Mouse (Mus musculus) hindbrain, embryonic 15.5 days (tissue): ENCODE results near the gene Rfx2. TPM values are rescaled to one million over a fixed set of nuclear protein-coding genes. Genes with fewer than 3 reads are reported as not detected.

ENCODE experiments used
- ATAC-seq: fragments of 200-750 bp; cut with Nextera tagmentation; 2 replicates; pipeline ENCODE4 v1.8.0; 2017; ENCODE audit warnings: low read depth, moderate number of reproducible peaks, moderate TSS enrichment; ENCODE audit not compliant: low FRiP score
- H3K27ac ChIP-seq: fragments of 300-500 bp; sonication (generic); replicated peaks from 2 replicates; pipeline ENCODE4 v1.5.1; 2015; ENCODE audit warnings: mild to moderate bottlenecking, inconsistent platforms
- H3K27me3 ChIP-seq: fragments of 300-500 bp; sonication (generic); 2 replicates; pipeline ENCODE4 v1.6.1; 2015; ENCODE audit warnings: control low read depth, inconsistent platforms
- H3K36me3 ChIP-seq: fragments of 300-500 bp; sonication (generic); 2 replicates; pipeline ENCODE4 v1.6.1; 2015; ENCODE audit warnings: control low read depth, inconsistent platforms
- H3K4me1 ChIP-seq: fragments of 300-500 bp; sonication (generic); replicated peaks from 2 replicates; pipeline ENCODE4 v1.6.1; 2015; ENCODE audit warnings: control low read depth, inconsistent platforms
- H3K4me2 ChIP-seq: fragments of 300-500 bp; sonication (generic); 2 replicates; pipeline ENCODE4 v1.6.1; 2015; ENCODE audit warnings: moderate library complexity, mild to moderate bottlenecking, inconsistent platforms
- H3K4me3 ChIP-seq: fragments of 300-500 bp; sonication (generic); 2 replicates; pipeline ENCODE4 v1.5.1; 2015; ENCODE audit warnings: mild to moderate bottlenecking, inconsistent platforms
- H3K9ac ChIP-seq: fragments of 300-500 bp; sonication (generic); 2 replicates; pipeline ENCODE4 v1.6.1; 2015; ENCODE audit warnings: inconsistent platforms
- H3K9me3 ChIP-seq: fragments of 300-500 bp; sonication (generic); 2 replicates; pipeline ENCODE4 v1.6.1; 2016; ENCODE audit warnings: control low read depth, inconsistent platforms
- WGBS: fragments of 180-500 bp; shearing (Covaris S2); methylation state at CpG from one replicate; pipeline ENCODE4 v1.1.7; 2015; 5-methylcytosine and 5-hydroxymethylcytosine counted together
- polyA plus RNA-seq: library from polyadenylated mRNA; unstranded; fragments of >200 nt; fragmentation: Nextera tagmentation; extraction: Ambion mirVana; gene quantifications from 2 replicates; pipeline ENCODE4 v1.2.1, GENCODE M21; 2015

Gene Rfx2
- polyA plus RNA-seq, 1 experiment from 2014 or later, result 6.7 TPM

GRCm38 (mm10) chr17:56768941-56769340 lies 61.9 kb downstream of the Rfx2 start:
- no peak overlapping the region for H3K27ac ChIP-seq
- no peak overlapping the region for H3K4me2 ChIP-seq

GRCm38 (mm10) chr17:56767531-56768135 lies 63.2 kb downstream of the Rfx2 start:
- Histone ChIP-seq H3K27me3 (no peaks in the 10 kb centered on the region), H3K36me3 (peaks cover 30% of the 10 kb centered on the region), H3K27ac (no peak overlapping the region), H3K4me3 (no peak overlapping the region), H3K4me2 (no peak overlapping the region), H3K4me1 (peaks cover 14% of the 10 kb centered on the region), H3K9ac (no peak overlapping the region), H3K9me3 (no peaks in the 10 kb centered on the region)
- no peak for ATAC-seq
- WGBS, result 95% methylated on average over 29 of the region's 29 CpGs

More at GRCm38 (mm10) chr17:56768941-56769340, 61.9 kb downstream of the Rfx2 start:
- Histone ChIP-seq H3K27me3 (no peaks in the 10 kb centered on the region), H3K36me3 (peaks cover 30% of the 10 kb centered on the region), H3K9ac (no peak overlapping the region), H3K9me3 (no peaks in the 10 kb centered on the region), H3K4me1 (peaks cover 10% of the 10 kb centered on the region), H3K4me3 (no peak overlapping the region)
- 92% methylated on average over 11 of the region's 11 CpGs for WGBS
- no peak for ATAC-seq

DNA sequence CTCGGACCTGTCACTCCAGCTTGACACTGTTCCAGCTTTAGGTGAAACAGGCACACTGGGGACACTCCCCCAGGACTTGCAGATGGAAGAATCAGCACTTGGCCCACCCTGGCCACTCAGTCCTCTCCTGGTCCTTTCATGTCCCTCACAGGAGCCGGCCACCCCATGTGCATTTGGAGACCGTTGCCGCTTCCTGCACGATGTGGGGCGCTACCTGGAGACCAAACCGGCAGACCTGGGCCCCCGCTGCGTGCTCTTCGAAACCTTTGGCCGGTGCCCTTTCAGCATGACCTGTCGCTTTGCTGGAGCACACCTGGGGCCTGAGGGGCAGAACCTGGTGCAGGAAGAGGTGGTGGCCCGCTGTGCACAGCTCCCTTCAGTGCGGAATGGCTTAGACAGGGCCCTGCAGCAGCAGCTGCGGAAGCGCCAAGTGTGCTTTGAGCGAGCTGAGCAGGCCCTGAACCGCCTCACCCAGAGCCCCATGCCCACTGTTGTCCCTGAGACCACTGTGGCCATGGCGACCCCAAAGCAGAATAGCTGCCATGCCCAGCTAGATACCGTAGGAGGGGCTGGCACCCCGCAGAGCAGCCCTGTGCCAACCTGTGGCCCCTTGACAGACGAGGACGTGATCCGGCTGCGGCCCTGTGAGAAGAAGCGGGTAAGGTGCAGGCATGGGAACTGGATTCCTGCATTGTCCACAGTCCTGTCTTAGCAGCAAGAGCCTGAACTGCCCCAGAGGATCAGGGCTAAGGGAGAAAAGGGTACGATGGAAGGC lies 64.0 kb downstream of the Rfx2 start:
- Histone ChIP-seq H3K27me3 (no peaks in the 10 kb centered on the region), H3K4me2 (no peak overlapping the region), H3K9ac (no peak overlapping the region), H3K9me3 (no peaks in the 10 kb centered on the region), H3K27ac (no peak overlapping the region), H3K4me1 (peaks cover 20% of the 10 kb centered on the region), H3K4me3 (no peak overlapping the region), H3K36me3 (peaks cover 30% of the 10 kb centered on the region)
- 93% methylated on average over 27 of the region's 27 CpGs for WGBS
- no peak for ATAC-seq

- Histone ChIP-seq H3K9ac (peak overlapping the region; percentile 69), H3K4me3 (peak overlapping the region; percentile 66), H3K9me3 (no peaks in the 10 kb centered on the region), H3K27me3 (0 out of 2 replicates have a peak, but pooled peaks cover 3% of the 10 kb centered on the region), H3K4me1 (peaks cover 26% of the 10 kb centered on the region), H3K4me2 (peak overlapping the region; percentile 68), H3K27ac (peak overlapping the region; percentile 97), H3K36me3 (peaks cover 27% of the 10 kb centered on the region)
- peak; percentile 12; the same call in 1 of the 2 replicates for ATAC-seq
- 56% methylated on average over 12 of the region's 12 CpGs for WGBS
These were observed 65.4 kb downstream of the Rfx2 start for GRCm38 (mm10) chr17:56765431-56765830.

DNA sequence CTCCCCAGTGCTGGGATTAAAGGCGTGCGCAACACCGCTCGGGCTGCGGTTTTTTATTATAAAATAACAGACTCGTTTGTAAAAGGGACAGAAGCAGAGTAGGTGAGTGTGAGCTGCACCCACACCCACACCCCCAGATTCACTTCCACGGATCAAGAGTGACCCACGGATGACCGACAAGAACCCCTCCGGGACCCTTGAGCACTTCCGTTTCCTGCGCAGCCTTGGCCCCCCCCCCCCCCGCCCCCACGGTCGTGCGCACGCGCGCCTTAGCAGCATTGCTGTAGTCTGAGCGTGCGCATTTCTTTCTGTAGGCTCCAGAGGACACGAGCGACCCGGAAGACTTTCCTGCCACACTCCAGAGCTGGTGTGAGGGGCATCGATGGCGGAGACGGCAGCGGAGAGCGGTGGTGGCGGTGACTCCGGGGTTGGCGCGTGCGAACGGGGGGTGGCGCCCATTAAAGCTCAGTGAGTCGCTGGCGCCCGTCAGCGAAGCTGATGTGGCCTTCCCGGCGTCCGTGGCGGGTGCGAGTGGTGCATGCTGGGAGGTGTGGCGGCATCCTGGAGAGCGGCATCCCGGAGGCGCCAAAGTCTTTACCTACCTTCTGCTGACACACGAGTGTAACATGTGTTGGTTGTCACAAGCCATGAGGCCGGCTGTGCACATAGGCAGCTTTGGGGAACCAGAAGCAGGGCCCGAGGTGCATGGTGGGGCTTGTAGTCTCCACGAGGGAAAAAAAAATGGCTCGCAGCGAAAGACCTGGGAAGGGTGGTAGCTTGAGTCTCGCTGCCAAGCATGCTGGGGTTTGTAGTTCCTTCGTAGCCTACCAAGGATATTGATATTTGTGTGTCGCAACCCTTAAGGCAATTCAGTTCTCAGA lies 66.1 kb downstream of the Rfx2 start, which contains the start of gene Dus3l:
Gene Dus3l (plus strand): TSS at position 284 of the 881 bp plus-strand sequence.
- WGBS, result 1% methylated on average over 48 of the region's 58 CpGs
- Histone ChIP-seq H3K27me3 (0 out of 2 replicates have a peak, but pooled peaks cover 4% of the 10 kb centered on the region), H3K36me3 (peaks cover 25% of the 10 kb centered on the region), H3K9me3 (no peaks in the 10 kb centered on the region), H3K27ac (peak within 1 kb of the TSS; percentile 97), H3K4me3 (peak within 1 kb of the TSS; percentile 66), H3K9ac (peak within 1 kb of the TSS; percentile 69), H3K4me1 (peaks cover 26% of the 10 kb centered on the region), H3K4me2 (peak within 1 kb of the TSS; percentile 68)
- peak; percentile 82 for ATAC-seq

DNA sequence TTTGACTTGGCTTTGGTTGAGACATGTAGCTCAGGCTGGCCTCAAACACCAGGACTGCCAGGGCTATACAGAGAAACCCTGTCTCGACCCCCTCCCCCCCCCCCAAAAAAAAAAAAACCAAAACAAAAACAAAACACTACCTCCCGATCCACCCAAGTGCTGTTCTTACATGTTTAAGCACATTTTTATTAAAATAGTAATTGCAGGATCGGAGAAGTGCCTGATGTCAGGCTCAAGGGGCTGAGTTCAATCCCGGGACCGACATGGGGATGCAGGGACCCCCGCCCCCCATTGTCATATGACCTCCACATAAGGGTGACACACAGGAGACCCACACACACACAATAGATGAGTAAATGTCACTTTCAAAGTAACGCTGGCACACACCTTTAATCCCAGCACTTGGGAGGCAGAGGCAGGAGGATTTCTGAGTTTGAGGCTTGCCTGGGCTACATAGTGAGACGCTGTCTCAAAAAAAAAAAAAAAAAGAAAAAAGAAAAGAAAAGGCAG lies 67.0 kb downstream of the Rfx2 start:
- H3K9me3 ChIP-seq, result no peaks in the 10 kb centered on the region
- H3K4me1 ChIP-seq, result peaks cover 26% of the 10 kb centered on the region
- no peak overlapping the region for H3K9ac ChIP-seq
- H3K4me2 ChIP-seq, result peak overlapping the region; percentile 68
- 73% methylated on average over 8 of the region's 8 CpGs for WGBS
- H3K27ac ChIP-seq, result peak overlapping the region; percentile 97; the same call in 1 of the 2 replicates
- H3K36me3 ChIP-seq, result peaks cover 17% of the 10 kb centered on the region
- H3K27me3 ChIP-seq, result 0 out of 2 replicates have a peak, but pooled peaks cover 8% of the 10 kb centered on the region
- ATAC-seq, result no peak
- H3K4me3 ChIP-seq, result peak overlapping the region; percentile 66

- Histone ChIP-seq H3K27ac (peak overlapping the region; percentile 93), H3K9me3 (no peaks in the 10 kb centered on the region), H3K4me2 (peak overlapping the region; percentile 67), H3K27me3 (peaks cover 14% of the 10 kb centered on the region), H3K9ac (peak overlapping the region; percentile 50; the same call in 1 of the 2 replicates), H3K4me1 (peaks cover 26% of the 10 kb centered on the region), H3K36me3 (peaks cover 9% of the 10 kb centered on the region), H3K4me3 (0 out of 2 replicates have a peak overlapping the region, but pooled peaks have one; percentile 46)
- no peak for ATAC-seq
- 42% methylated on average over 27 of the region's 27 CpGs for WGBS
These were observed 67.8 kb downstream of the Rfx2 start for GRCm38 (mm10) chr17:56762769-56763731.

DNA sequence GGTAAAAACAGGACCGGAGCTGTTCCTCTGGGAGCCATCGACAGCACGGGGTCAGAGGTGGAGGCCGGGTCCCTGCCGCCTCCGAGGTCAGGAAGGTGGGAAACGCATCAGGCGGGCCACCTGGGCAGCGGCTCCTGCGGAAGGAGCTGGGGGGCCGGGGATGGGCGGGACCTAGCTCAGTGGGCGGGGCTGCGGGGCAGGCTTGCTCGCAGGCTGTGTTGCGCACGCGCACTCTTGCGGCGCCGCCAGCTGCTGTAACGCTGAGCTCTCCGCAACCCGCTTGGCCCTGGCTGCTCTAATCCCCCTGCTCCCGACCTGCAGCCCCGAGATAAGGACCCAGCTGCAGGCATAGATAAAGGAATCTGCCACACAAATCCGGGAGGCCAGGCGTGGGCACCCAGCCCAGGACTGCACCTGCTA lies 68.8 kb downstream of the Rfx2 start:
- peaks cover 25% of the 10 kb centered on the region for H3K27me3 ChIP-seq
- peak overlapping the region; percentile 93 for H3K27ac ChIP-seq
- no peaks in the 10 kb centered on the region for H3K9me3 ChIP-seq
- H3K4me3 ChIP-seq, result peak overlapping the region; percentile 46
- peak overlapping the region; percentile 50 for H3K9ac ChIP-seq
- H3K4me2 ChIP-seq, result peak overlapping the region; percentile 67
- peak; percentile 53 for ATAC-seq
- under 1% methylated on average over 27 of the region's 28 CpGs for WGBS
- H3K4me1 ChIP-seq, result peaks cover 34% of the 10 kb centered on the region
- peaks cover 3% of the 10 kb centered on the region; the same call in 1 of the 2 replicates for H3K36me3 ChIP-seq

DNA sequence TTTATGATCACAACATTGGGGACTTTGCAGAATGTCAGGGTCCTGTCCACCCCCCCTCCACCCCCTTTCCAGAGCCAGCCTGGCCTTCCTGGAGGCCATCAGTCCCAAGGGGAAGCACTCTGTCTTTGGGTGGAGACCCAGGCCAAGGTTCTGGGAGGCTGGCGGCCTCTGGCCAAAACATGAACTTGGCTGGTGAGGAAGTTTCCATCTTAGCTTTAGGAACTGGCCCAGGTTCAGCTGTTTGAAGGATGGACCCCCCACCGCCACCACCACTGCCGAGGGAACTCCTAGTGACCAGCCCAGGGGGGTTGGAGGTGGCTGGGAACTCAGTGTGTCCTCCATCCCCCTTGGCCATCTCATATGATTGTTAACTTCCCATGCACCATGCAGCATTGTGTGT lies 69.7 kb downstream of the Rfx2 start:
- Histone ChIP-seq H3K9me3 (no peaks in the 10 kb centered on the region), H3K27ac (no peak overlapping the region), H3K36me3 (no peaks in the 10 kb centered on the region), H3K27me3 (peaks cover 34% of the 10 kb centered on the region), H3K4me2 (no peak overlapping the region), H3K4me1 (peaks cover 38% of the 10 kb centered on the region), H3K9ac (no peak overlapping the region), H3K4me3 (no peak overlapping the region)
- no peak for ATAC-seq
- 58% methylated on average over 3 of the region's 3 CpGs for WGBS

- Histone ChIP-seq H3K27ac (no peak overlapping the region), H3K4me2 (no peak overlapping the region), H3K9ac (no peak overlapping the region), H3K27me3 (peaks cover 52% of the 10 kb centered on the region), H3K4me3 (no peak overlapping the region), H3K9me3 (no peaks in the 10 kb centered on the region), H3K36me3 (no peaks in the 10 kb centered on the region), H3K4me1 (peaks cover 31% of the 10 kb centered on the region)
- 42% methylated on average over 7 of the region's 7 CpGs for WGBS
- ATAC-seq, result no peak
These were observed 71.6 kb downstream of the Rfx2 start for GRCm38 (mm10) chr17:56759261-56759660.
